Mouse (Mus musculus) megakaryocyte progenitor cell, adult 5-6 weeks (primary cell): ENCODE results near the gene Taco1. TPM values are rescaled to one million over a fixed set of nuclear protein-coding genes. Genes with fewer than 3 reads are reported as not detected.
A peak's percentile ranks its signal among the peaks of the same experiment; 100 is the strongest.

Experiments used
- ATAC-seq: replicated peaks from 2 replicates; pipeline ENCODE4 v1.8.0; 2016; ENCODE audit warnings: mild to moderate bottlenecking, moderate TSS enrichment, inconsistent platforms; ENCODE audit not compliant: poor library complexity
- total RNA-seq, 2 experiments: library from RNA; stranded (forward) in 1 of 2; stranded (reverse) in 1 of 2; fragments of 157-497, 149-512 nt in 1 of 2; fragments of 200-1000 nt in 1 of 2; gene quantifications; 2 replicates each; pipeline versions ENCODE4 v1.2.3 to v1.2.4; 2015 to 2017

Gene Taco1
- total RNA-seq, 2 experiments from 2014 or later: 6.3 to 11.0 TPM

GRCm38 (mm10) chr11:106060549-106060948 lies 5.3 kb upstream of the Taco1 start:
- ATAC-seq: no peak

DNA sequence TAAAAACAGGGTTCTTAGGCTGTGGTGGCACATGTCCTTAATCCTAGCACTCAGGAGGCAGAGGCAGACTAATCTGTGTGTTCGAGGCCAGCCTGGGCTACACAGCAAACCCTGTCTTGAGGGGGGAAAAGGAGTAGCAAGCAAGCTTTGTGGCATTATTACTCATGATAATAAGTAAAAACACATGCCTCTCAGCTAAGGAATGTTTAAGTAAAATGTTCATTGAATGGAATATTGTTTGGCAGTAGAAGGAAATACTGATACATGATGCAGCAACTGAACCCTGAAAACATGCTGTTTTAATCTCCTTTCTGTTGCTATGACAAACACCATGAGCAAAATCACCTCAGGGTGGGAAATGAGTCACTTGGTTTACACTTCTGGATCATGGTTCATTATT lies 4.5 kb upstream of the Taco1 start:
- no peak for ATAC-seq

- ATAC-seq: no peak
Measured at GRCm38 (mm10) chr11:106063756-106064155, 2.1 kb upstream of the Taco1 start.

DNA sequence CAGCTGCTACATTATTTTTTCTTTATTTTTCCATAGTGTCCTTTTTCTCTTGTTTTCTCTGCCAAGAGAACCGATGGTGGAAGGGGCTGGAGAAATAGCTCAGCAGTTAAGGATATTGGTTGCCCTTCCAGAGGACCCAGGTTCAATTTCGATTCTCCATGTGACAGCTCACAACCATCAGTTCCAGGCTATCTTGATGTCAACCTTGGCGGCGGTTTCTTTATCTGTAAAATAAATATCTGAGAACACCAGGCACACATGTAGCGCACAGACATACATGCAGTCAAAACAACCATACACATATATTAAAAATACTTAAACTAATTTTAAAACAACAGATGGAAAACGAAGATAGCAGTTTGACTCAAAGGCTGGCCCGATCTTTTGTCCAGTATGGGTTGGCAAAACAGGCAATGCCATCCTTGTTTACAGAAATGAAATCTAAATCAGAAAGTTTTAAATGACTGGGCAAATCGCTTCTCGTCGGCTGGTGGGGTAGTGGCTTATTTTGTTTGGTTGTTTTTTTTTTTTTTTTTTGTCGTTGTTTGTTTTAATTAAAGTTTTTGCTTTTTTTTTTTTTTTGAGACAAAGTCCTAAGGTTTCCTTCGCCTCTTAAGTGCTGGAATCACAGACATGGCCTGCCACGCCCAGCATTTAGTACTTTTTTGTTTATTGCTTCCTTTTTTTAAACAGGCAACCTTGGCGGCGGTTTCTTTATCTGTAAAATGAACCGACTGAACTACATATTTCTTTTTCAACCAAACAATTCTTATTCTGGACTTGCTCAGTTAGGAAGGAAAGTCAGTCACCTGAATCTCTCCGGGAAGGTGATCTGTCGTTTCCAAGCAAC lies 563 bp upstream of the Taco1 start:
- ATAC-seq: peak; percentile 15

DNA sequence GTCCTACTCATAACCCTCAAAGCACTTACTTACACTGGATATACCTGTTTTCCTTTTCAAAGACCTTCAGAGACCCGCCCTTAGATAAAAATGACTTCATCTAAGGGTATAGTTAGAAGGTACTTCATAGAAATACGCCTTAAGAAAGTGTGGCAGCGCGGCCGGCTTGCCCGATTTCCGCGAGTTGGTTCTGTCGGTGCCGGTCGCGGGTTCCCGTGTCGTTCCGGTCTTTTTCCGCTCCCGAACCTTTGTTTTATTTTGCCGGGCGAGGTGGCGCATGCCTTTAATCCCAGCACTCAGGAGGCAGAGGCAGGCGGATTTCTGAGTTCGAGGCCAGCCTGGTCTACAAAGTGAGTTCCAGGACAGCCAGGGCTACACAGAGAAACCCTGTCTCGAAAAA lies 755 bp downstream of the Taco1 start:
- ATAC-seq: peak; percentile 18; the same call in 1 of the 2 replicates

- no peak; the same call in 1 of the 2 replicates for ATAC-seq
Measured at GRCm38 (mm10) chr11:106073774-106074173, 7.9 kb downstream of the Taco1 start.

DNA sequence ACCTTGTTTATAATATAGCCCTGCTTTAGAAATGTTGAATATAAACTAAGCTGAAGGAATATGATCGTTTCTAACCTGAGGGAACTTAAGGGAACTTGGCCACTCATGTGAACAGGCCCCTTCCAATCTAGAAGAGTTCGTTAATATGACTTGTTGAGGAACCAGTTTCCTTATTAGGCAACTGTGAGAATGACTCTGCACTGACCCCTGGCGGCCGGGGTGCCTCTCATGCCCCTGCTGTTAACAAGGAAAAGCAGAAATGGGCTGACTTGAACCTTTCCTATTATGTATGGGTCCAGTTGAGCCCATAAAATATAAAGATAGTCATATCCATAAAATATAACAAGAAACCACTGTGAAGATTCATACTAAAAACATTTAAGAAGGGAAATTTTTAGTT lies 10.5 kb downstream of the Taco1 start:
- peak; percentile 99 for ATAC-seq

DNA sequence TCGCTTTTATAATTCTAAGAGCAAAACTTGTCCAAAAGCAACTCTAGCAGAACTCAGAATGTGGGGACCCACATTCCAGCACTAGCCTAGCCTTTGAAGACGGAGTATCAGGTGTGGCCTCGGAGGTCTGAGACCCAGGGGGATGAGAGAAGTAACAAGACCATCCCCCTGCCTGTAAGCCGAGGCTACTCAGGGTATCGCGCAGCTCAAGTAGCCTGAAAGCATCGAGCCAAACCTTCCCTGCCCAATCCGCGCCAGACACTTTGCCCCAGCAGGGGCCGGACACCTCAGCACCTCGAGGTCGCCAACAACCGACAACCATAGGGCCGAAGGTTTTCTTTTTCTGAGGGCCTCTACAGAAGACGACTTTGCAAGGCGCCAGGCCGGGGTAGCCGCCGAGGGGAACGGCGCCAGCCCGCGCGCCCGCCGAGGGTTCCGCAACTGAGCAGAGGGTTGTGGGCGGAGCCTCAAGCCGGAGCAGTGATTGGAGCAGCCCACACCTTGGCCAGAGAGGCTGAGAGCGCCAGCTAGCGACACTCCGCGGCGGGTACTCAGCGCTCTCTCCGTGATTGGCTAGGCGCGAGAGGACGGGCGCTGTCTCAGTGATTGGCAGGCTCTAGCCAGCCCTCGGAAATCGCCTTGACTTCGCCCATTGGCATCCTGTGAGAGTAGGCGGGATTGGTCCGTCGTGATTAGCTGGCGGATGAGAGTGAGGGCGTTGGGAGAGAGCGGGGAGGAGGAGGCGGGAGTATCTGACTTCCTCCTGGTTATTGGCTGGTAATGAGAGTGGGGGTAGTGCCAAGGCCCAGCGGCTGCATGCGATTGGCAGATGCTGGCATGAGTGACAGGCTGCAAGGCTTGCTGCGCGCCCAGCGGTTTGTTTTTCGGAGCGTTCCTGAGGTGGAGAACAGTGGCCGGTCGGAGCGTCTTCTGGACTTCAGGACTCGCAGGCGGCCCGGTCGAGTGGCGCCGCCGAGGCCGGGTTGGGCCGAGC lies 18.1 kb downstream of the Taco1 start, which contains the start of gene Map3k3:
TSS of gene Map3k3 (plus strand) at position 906 of the 994 bp plus-strand sequence.
- peak; percentile 95 for ATAC-seq

GRCm38 (mm10) chr11:106084911-106085561 lies 19.2 kb downstream of the Taco1 start:
- ATAC-seq: peak; percentile 38

DNA sequence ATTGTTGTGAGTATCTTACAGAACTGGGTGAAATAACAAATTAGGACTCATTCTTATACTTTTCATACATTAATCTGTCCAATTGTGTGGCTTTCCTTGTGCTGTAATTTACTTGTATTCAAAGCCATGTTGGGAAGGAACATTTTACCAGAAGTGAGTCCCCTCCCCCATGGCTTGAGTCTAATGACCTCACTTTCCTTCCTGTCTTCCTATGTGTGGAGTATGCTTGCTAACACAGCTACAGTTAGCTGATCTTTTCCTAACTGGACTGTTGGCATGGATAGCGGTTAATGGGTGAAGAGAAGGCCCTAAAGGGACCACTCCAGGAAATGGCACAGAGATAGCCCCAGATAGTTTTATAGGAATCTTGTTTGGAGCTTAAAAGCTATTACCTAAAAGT lies 32.4 kb downstream of the Taco1 start:
- no peak for ATAC-seq

GRCm38 (mm10) chr11:106102866-106103265 lies 37.0 kb downstream of the Taco1 start:
- ATAC-seq: no peak

GRCm38 (mm10) chr11:106106047-106106587 lies 40.3 kb downstream of the Taco1 start:
- peak; percentile 87 for ATAC-seq

- ATAC-seq: no peak
Measured at GRCm38 (mm10) chr11:106111688-106112087, 45.8 kb downstream of the Taco1 start.

DNA sequence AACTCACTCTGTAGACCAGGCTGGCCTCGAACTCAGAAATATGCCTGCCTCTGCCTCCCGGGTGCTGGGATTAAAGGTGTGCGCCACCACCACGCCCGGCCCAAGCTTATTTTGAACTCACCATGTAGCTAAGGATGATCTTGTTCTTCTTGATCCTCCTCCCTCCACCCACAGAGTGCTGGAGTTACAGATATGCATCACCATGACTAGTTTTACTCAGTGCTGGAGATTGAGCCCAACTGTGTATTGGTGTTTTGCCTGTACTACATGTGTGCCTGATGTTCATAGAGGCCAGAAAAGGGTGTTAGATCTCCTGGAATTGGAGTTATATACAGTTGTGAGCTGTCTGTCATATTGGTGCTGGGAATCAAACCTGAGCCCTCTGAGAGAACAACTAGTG lies 56.4 kb downstream of the Taco1 start:
- 0 out of 2 replicates have a peak, but pooled peaks have one; percentile 21 for ATAC-seq

GRCm38 (mm10) chr11:106122736-106123135 lies 56.9 kb downstream of the Taco1 start:
- ATAC-seq: peak; percentile 98

Other genes starting within 250 kb of the Taco1 start
- 0.52 and 0.90 TPM in 2 replicates for gene Cyb561, start 112.7 kb upstream of the Taco1 start, total RNA-seq (2015)
- 0.68 and 0.96 TPM in 2 replicates for gene Cyb561, start 112.7 kb upstream of the Taco1 start, total RNA-seq (2017)
- gene Ace, start 98.1 kb upstream of the Taco1 start, total RNA-seq (2015): 0.15 and 0.59 TPM in 2 replicates
- gene Ace, start 98.1 kb upstream of the Taco1 start, total RNA-seq (2017): 0.04 and 0.10 TPM in 2 replicates
- gene Ace3, start 71.4 kb upstream of the Taco1 start, total RNA-seq (2015): not detected in 2 replicates
- gene Ace3, start 71.4 kb upstream of the Taco1 start, total RNA-seq (2017): not detected in 2 replicates
- gene Kcnh6, start 57.9 kb upstream of the Taco1 start, total RNA-seq (2015): 0.15 and 0.20 TPM in 2 replicates
- not detected in 2 replicates for gene Kcnh6, start 57.9 kb upstream of the Taco1 start, total RNA-seq (2017)
- 46.2 and 48.8 TPM in 2 replicates for gene Dcaf7, start 29.2 kb upstream of the Taco1 start, total RNA-seq (2015)
- gene Dcaf7, start 29.2 kb upstream of the Taco1 start, total RNA-seq (2017): 45.5 and 48.9 TPM in 2 replicates
- 16.5 and 19.1 TPM in 2 replicates for gene Map3k3, start 18.6 kb downstream of the Taco1 start, total RNA-seq (2015)
- 23.8 and 31.4 TPM in 2 replicates for gene Map3k3, start 18.6 kb downstream of the Taco1 start, total RNA-seq (2017)
- gene Gm10840, start 94.8 kb downstream of the Taco1 start, total RNA-seq (2015): 2.6 and 4.4 TPM in 2 replicates
- gene Gm10840, start 94.8 kb downstream of the Taco1 start, total RNA-seq (2017): not detected in 2 replicates
- 169 and 172 TPM in 2 replicates for gene Limd2, start 94.8 kb downstream of the Taco1 start, total RNA-seq (2015)
- 37.4 and 40.8 TPM in 2 replicates for gene Limd2, start 94.8 kb downstream of the Taco1 start, total RNA-seq (2017)
- 27.0 and 31.6 TPM in 2 replicates for gene Strada, start 136.1 kb downstream of the Taco1 start, total RNA-seq (2015)
- gene Strada, start 136.1 kb downstream of the Taco1 start, total RNA-seq (2017): 20.1 and 21.7 TPM in 2 replicates
- 41.7 and 51.3 TPM in 2 replicates for gene Ccdc47, start 150.3 kb downstream of the Taco1 start, total RNA-seq (2015)
- gene Ccdc47, start 150.3 kb downstream of the Taco1 start, total RNA-seq (2017): 138 and 195 TPM in 2 replicates
- gene Ddx42, start 150.9 kb downstream of the Taco1 start, total RNA-seq (2015): 39.8 and 47.9 TPM in 2 replicates
- gene Ddx42, start 150.9 kb downstream of the Taco1 start, total RNA-seq (2017): 68.8 and 101 TPM in 2 replicates
- 45.5 and 45.7 TPM in 2 replicates for gene Ftsj3, start 190.0 kb downstream of the Taco1 start, total RNA-seq (2015)
- gene Ftsj3, start 190.0 kb downstream of the Taco1 start, total RNA-seq (2017): 151 and 191 TPM in 2 replicates
- gene Psmc5, start 190.1 kb downstream of the Taco1 start, total RNA-seq (2015): 52.0 and 54.1 TPM in 2 replicates
- gene Psmc5, start 190.1 kb downstream of the Taco1 start, total RNA-seq (2017): 110 and 120 TPM in 2 replicates
- 62.9 and 63.5 TPM in 2 replicates for gene Smarcd2, start 206.9 kb downstream of the Taco1 start, total RNA-seq (2015)
- gene Smarcd2, start 206.9 kb downstream of the Taco1 start, total RNA-seq (2017): 216 and 275 TPM in 2 replicates
- 2.2 and 2.3 TPM in 2 replicates for gene Tcam1, start 210.6 kb downstream of the Taco1 start, total RNA-seq (2015)
- 1.6 and 1.7 TPM in 2 replicates for gene Tcam1, start 210.6 kb downstream of the Taco1 start, total RNA-seq (2017)
- not detected in 2 replicates for gene Gh, start 235.8 kb downstream of the Taco1 start, total RNA-seq (2015)
- not detected in 2 replicates for gene Gh, start 235.8 kb downstream of the Taco1 start, total RNA-seq (2017)
- 47.2 and 51.9 TPM in 2 replicates for gene Cd79b, start 248.7 kb downstream of the Taco1 start, total RNA-seq (2015)
- 29.6 and 30.9 TPM in 2 replicates for gene Cd79b, start 248.7 kb downstream of the Taco1 start, total RNA-seq (2017)